Mouse (Mus musculus) heart, embryonic 12.5 days (tissue): ENCODE results near the gene Tmem131. TPM values are rescaled to one million over a fixed set of nuclear protein-coding genes. Genes with fewer than 3 reads are reported as not detected.

ENCODE experiments used
- ATAC-seq: fragments of 200-750 bp; cut with Nextera tagmentation; 2 replicates; pipeline ENCODE4 v1.8.0; 2017; ENCODE audit warnings: moderate TSS enrichment, moderate library complexity; ENCODE audit not compliant: insufficient number of reproducible peaks, low FRiP score
- H3K27ac ChIP-seq: fragments of 300-500 bp; sonication (generic); 2 replicates; pipeline ENCODE4 v1.5.1; 2016; ENCODE audit warnings: mild to moderate bottlenecking, moderate library complexity; ENCODE audit not compliant: poor library complexity, severe bottlenecking
- H3K27me3 ChIP-seq: fragments of 300-500 bp; sonication (generic); replicated peaks from 2 replicates; pipeline ENCODE4 v1.6.1; 2016; ENCODE audit warnings: mild to moderate bottlenecking, moderate library complexity
- H3K36me3 ChIP-seq: fragments of 300-500 bp; sonication (generic); 2 replicates; pipeline ENCODE4 v1.6.1; 2016; ENCODE audit warnings: mild to moderate bottlenecking, moderate library complexity
- H3K4me1 ChIP-seq: fragments of 300-500 bp; sonication (generic); replicated peaks from 2 replicates; pipeline ENCODE4 v1.6.1; 2016; ENCODE audit warnings: mild to moderate bottlenecking
- H3K4me2 ChIP-seq: fragments of 300-500 bp; sonication (generic); 2 replicates; pipeline ENCODE4 v1.6.1; 2016; ENCODE audit warnings: mild to moderate bottlenecking, moderate library complexity
- H3K4me3 ChIP-seq: fragments of 300-500 bp; sonication (generic); 2 replicates; pipeline ENCODE4 v1.5.1; 2016; ENCODE audit warnings: mild to moderate bottlenecking
- H3K9ac ChIP-seq: fragments of 300-500 bp; sonication (generic); 2 replicates; pipeline ENCODE4 v1.6.1; 2016; ENCODE audit warnings: mild to moderate bottlenecking, moderate library complexity
- H3K9me3 ChIP-seq: fragments of 300-500 bp; sonication (generic); replicated peaks from 2 replicates; pipeline ENCODE4 v1.6.1; 2016; ENCODE audit warnings: mild to moderate bottlenecking, moderate library complexity
- WGBS: fragments of 180-500 bp; shearing (Covaris S2); methylation state at CpG from one replicate; pipeline ENCODE4 v1.1.7; 2016; 5-methylcytosine and 5-hydroxymethylcytosine counted together
- polyA plus RNA-seq: library from polyadenylated mRNA; unstranded; fragments of >200 nt; fragmentation: Nextera tagmentation; extraction: Ambion mirVana; gene quantifications from 2 replicates; pipeline ENCODE4 v1.2.1, GENCODE M21; 2016

Tmem131 gene
- polyA plus RNA-seq, 1 experiment from 2014 or later: 12.4 TPM

DNA sequence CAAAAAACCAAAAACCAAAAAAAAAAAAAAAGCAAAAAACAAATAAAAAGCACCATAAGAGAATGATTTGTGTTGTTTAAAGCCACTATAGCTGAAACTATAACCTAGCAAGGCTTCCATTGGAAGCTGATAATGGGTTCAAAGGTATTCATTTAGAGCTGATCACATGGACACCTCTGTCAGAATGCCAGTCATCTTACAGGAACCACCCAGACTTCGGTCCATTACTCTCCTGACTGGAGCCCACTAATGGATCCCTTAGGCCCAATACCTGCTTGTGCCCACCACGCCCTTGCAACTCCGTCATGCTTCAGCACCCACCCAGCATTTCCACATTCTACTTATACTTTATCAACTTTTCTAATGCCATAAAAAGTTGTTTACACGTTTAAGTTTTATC is 17.2 kb downstream of the Tmem131 start:
- Histone ChIP-seq H3K9ac (no peak overlapping the region), H3K36me3 (no peaks in the 10 kb centered on the region), H3K4me2 (peak overlapping the region; percentile 46; the same call in 1 of the 2 replicates), H3K27me3 (no peaks in the 10 kb centered on the region), H3K4me3 (no peak overlapping the region), H3K9me3 (no peaks in the 10 kb centered on the region), H3K27ac (no peak overlapping the region), H3K4me1 (peaks cover 63% of the 10 kb centered on the region)
- no peak for ATAC-seq
- WGBS: 78% methylated on average over 4 of the region's 4 CpGs

DNA sequence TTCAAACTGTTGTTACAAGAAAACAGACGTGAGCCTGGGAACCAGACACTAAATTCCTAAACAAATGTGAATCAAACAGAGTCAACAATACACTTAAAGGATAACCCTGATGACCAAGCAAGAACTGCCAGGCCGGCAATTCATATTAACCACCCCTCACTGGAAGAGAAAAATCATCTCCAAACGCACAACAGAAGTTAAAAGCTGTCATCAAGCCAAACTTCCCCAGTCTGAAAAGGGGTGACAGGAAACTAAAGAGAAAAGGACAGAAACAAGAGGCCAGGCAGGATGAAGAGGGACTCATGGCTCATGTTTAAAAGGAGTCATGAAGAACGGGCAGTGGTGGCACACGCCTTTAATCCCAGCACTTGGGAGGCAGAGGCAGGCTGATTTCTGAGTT is 17.7 kb downstream of the Tmem131 start:
- Histone ChIP-seq H3K4me2 (no peak overlapping the region), H3K9ac (no peak overlapping the region), H3K4me1 (peaks cover 68% of the 10 kb centered on the region), H3K27me3 (no peaks in the 10 kb centered on the region), H3K4me3 (no peak overlapping the region), H3K9me3 (no peaks in the 10 kb centered on the region), H3K27ac (no peak overlapping the region), H3K36me3 (no peaks in the 10 kb centered on the region)
- WGBS: 54% methylated on average over 5 of the region's 5 CpGs
- no peak for ATAC-seq

DNA sequence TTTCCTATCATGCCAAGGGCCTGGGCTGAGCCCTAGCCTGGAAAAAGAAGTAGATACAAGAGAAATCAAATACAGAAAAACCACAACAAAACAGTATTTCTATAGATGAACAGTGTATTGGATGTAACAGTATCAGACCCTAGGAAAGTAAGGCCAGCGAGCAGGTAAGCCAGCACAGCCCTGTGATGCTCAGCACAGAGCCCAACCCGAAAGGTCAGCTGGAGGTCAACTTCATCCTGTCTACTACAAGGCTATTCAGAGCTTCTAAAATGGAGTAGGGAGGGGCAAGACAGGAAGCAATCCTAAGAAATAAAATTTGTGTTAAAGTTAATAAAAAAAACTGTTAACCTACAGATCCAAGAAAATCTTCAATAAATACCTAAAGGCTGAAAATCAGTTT is 18.6 kb downstream of the Tmem131 start:
- Histone ChIP-seq H3K27ac (no peak overlapping the region), H3K4me2 (no peak overlapping the region), H3K9ac (no peak overlapping the region), H3K4me1 (peaks cover 77% of the 10 kb centered on the region), H3K27me3 (no peaks in the 10 kb centered on the region), H3K36me3 (no peaks in the 10 kb centered on the region), H3K9me3 (no peaks in the 10 kb centered on the region), H3K4me3 (no peak overlapping the region)
- WGBS: 74% methylated on average over 2 of the region's 2 CpGs
- ATAC-seq: no peak

DNA sequence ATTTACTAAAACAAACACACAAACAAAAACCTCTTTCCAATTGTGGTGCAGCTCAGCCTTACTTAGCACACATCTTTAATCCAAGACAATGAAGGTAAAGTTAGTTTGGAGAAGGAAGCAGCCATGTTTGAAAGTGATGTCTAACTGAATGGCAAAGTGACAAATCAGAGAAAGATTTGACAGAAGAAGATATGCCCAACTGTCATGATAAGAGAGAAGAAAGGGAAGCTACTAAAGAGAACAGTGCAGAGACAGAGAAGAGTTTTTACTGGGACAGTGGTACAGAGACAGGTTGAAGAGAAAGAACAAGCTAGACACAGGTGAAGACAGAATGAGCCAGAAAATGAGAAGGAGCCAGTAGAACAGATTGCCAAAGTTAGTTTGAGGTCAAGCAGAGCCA is 19.6 kb downstream of the Tmem131 start:
- Histone ChIP-seq H3K27ac (no peak overlapping the region), H3K27me3 (no peaks in the 10 kb centered on the region), H3K9ac (no peak overlapping the region), H3K4me3 (no peak overlapping the region), H3K4me1 (peaks cover 77% of the 10 kb centered on the region), H3K9me3 (no peaks in the 10 kb centered on the region), H3K36me3 (no peaks in the 10 kb centered on the region), H3K4me2 (no peak overlapping the region)
- no peak for ATAC-seq

DNA sequence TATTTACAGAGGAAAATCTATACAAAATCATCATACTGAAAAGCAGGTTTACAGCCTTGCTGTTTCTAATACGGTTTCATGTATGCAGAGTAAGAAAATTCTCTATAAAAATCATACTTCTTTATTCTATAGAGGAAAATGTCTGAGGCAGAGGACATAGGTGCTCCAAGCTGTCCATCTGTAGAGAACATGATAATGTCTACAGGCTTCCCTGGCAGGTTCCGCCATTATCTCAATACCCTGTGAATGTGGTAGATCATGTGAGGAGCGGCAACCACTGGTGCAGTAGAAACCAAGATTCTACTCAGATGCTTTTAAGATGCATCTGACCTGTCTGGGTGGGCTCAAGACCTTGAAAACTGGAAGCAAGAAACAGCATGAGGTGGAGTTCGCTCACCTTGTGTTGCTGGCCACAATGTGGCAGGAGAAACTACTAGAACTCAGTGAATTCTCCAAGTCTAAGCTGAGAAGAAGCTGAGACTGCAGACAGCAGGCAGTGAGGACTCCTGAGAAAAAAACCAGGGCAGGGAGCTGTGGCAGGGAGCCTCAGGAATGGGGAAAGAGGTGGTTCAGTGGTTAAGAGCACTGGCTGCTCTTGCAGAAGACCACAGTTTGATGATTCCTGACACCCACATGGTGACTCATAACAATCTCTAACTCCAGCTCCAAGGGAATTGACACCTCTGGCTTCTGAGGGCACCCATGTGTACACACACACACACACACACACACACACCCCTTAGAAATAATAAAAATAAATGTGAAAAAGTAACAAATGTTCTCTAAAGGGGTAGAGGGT is 20.6 kb downstream of the Tmem131 start:
- Histone ChIP-seq H3K36me3 (no peaks in the 10 kb centered on the region), H3K4me3 (no peak overlapping the region), H3K27ac (no peak overlapping the region), H3K4me1 (peaks cover 78% of the 10 kb centered on the region), H3K9me3 (no peaks in the 10 kb centered on the region), H3K9ac (no peak overlapping the region), H3K4me2 (no peak overlapping the region), H3K27me3 (no peaks in the 10 kb centered on the region)
- no peak for ATAC-seq
- WGBS: 85% methylated on average over 4 of the region's 4 CpGs

DNA sequence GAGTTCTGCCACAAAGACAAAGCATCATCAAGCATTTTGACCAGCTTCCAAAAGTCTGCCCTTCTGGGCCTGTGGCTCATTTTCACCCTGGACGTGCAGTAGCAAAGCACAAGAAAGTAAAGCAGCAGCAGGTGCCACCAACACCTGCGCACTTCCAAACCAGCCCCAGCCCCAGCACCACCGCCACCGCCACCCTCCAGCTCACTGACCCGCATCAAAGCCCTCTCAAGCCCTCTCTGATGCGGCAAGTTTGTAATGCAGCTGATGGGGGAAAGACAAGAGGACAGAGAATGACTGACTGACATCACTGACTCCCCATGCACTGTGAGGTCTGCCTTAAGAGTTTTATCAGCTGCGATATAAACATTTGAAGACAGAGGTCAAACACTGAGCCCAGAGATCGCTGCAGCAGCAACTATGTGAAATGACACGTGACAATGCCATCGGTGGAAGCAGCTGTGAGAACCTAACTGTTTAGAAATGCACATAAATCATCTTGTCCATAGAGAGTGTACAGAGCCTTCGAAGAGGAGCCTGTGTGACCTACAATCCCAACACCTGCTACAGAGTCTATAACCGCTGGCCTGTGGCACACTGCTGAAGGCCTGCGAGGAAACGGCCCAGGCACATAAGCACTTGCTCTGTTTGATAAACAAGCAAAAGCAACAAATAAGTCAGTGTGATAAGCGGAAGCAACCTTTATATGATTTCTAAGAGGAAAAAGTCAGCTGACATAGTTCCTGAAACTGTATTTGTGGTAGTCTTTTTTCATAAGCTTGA is 21.7 kb downstream of the Tmem131 start:
- H3K27ac ChIP-seq: peak overlapping the region; percentile 88; the same call in 1 of the 2 replicates
- no peaks in the 10 kb centered on the region for H3K27me3 ChIP-seq
- H3K9ac ChIP-seq: no peak overlapping the region
- H3K4me2 ChIP-seq: peak overlapping the region; percentile 15; the same call in 1 of the 2 replicates
- WGBS: 62% methylated on average over 15 of the region's 15 CpGs
- ATAC-seq: no peak
- no peaks in the 10 kb centered on the region for H3K36me3 ChIP-seq
- H3K9me3 ChIP-seq: no peaks in the 10 kb centered on the region
- peaks cover 83% of the 10 kb centered on the region for H3K4me1 ChIP-seq
- no peak overlapping the region for H3K4me3 ChIP-seq

DNA sequence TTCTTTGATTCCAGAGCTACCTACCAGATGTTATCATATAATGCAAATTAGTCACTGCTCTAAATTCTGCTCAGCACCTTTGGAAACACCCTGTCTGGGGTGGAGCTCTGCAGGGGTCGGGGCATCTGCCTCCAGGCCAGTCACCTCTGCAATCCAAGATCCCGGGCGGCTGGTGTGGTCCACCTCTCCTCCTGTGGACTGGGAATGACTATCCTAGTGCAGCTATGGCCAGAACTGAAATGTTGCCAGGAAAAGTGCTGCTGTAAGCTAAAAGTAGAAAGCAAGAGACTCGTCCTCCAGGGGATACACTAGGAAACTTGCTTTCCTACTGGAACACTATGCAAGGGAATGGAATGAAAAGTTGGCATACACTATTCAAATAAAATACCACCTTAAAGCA is 22.7 kb downstream of the Tmem131 start:
- H3K36me3 ChIP-seq: no peaks in the 10 kb centered on the region
- peak overlapping the region; percentile 88 for H3K27ac ChIP-seq
- WGBS: 15% methylated on average over 4 of the region's 4 CpGs

DNA sequence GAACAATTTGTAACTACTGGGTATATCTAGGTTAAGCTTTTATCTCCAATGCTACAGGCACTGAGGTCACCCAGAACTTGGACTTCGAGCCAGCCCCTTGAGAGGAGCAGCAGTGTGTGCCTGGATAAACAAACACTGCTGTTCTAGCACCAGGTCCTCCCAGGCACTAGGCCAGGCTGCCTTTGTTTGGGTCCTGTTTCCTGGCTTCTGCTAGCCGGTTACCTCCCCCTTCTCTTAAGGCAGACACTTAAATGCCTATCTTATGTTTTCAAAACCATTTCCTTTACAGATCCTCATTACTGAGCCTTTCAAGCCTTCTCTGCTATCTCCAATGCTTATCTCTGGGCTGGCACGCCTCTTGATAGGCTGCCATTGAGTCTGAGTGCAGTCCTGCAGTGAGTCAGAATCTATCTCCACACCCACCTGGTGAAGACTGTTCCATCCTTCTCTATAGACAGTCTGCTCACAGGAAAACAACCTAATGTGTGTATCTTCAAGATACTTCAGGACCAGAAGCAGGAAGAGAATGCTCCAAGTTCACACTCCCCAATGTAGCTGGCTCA is 23.2 kb downstream of the Tmem131 start:
- H3K27ac ChIP-seq: peak overlapping the region; percentile 88
- peaks cover 70% of the 10 kb centered on the region for H3K4me1 ChIP-seq
- WGBS: 6% methylated on average over 3 of the region's 3 CpGs
- ATAC-seq: peak; percentile 80
- no peaks in the 10 kb centered on the region for H3K27me3 ChIP-seq
- H3K4me3 ChIP-seq: no peak overlapping the region
- H3K9me3 ChIP-seq: no peaks in the 10 kb centered on the region
- H3K4me2 ChIP-seq: peak overlapping the region; percentile 31; the same call in 1 of the 2 replicates
- H3K9ac ChIP-seq: no peak overlapping the region
- H3K36me3 ChIP-seq: no peaks in the 10 kb centered on the region

More for the DNA sequence above, 22.7 kb downstream of the Tmem131 start:
- Histone ChIP-seq H3K4me2 (0 out of 2 replicates have a peak overlapping the region, but pooled peaks have one; percentile 31), H3K4me1 (peaks cover 72% of the 10 kb centered on the region), H3K27me3 (no peaks in the 10 kb centered on the region), H3K9ac (no peak overlapping the region), H3K4me3 (no peak overlapping the region), H3K9me3 (no peaks in the 10 kb centered on the region)
- ATAC-seq: no peak; the same call in 1 of the 2 replicates

DNA sequence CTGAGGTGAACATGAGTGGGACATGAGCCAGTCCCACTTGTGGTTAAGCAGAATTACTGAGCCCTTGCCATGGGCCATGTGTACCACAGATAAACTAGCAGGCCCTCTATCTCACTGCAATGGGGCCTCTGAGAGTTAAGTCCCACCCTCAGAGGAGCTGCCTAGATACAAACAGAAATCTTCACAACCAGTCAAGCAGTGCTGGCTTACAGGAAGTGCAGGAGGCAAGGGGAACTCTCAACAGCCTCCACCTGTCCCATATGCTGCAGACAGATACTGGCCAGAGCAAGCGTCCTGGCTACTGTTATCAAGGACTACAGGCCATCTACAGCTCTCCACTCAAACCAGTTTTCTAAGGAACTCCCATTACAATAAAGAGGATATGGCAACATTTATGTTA is 23.7 kb downstream of the Tmem131 start:
- no peak overlapping the region for H3K9ac ChIP-seq
- no peaks in the 10 kb centered on the region for H3K27me3 ChIP-seq
- no peaks in the 10 kb centered on the region for H3K36me3 ChIP-seq
- H3K27ac ChIP-seq: peak overlapping the region; percentile 88
- no peaks in the 10 kb centered on the region for H3K9me3 ChIP-seq
- no peak overlapping the region for H3K4me3 ChIP-seq
- ATAC-seq: peak; percentile 80
- H3K4me2 ChIP-seq: peak overlapping the region; percentile 31
- H3K4me1 ChIP-seq: peaks cover 67% of the 10 kb centered on the region
- WGBS: 0% methylated on average over 1 of the region's 1 CpGs

DNA sequence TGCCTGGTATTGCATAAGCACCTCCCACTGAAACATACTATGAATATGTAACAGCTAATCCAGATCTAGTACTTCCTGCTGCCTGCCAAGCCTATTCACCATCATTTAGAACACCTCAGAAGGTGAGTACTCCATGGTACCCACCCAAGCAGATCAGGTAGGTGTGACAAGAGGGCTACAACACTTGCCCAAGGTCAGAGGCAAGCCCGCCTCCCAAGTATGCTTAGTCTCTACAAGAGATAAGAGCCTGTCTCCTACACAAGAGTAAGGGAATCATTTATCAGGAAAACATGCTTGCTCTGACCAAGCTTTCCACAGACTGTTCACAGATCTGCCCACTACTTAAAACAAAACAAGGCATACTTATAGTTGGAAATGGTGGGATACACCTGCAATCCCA is 26.0 kb downstream of the Tmem131 start:
- 44% methylated on average over 1 of the region's 1 CpGs for WGBS
- Histone ChIP-seq H3K27me3 (no peaks in the 10 kb centered on the region), H3K9ac (no peak overlapping the region), H3K4me2 (no peak overlapping the region), H3K4me3 (no peak overlapping the region), H3K9me3 (no peaks in the 10 kb centered on the region), H3K4me1 (peaks cover 56% of the 10 kb centered on the region), H3K27ac (no peak overlapping the region), H3K36me3 (no peaks in the 10 kb centered on the region)
- no peak for ATAC-seq

DNA sequence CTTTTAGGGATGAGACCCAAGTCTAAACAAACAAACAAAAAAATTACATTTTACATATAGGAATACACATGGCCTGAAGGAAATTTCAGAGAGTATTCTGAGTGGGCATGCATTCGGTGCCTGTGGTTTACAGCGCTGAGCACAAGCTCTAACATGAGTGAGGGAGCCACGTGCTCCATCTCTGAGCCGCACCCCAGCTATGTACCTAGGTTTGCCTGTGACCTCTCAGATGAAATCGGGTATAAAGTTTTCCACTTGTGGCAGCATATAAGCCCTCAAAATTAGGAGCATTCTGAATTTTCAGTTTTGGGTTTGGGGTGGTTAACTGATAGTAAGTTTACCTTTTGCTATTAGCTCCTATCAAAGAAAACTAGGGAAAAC is 28.3 kb downstream of the Tmem131 start:
- WGBS: 85% methylated on average over 5 of the region's 5 CpGs
- no peak overlapping the region for H3K9ac ChIP-seq
- H3K27ac ChIP-seq: no peak overlapping the region
- H3K9me3 ChIP-seq: no peaks in the 10 kb centered on the region
- no peaks in the 10 kb centered on the region for H3K27me3 ChIP-seq
- H3K4me3 ChIP-seq: no peak overlapping the region
- ATAC-seq: no peak
- H3K4me2 ChIP-seq: no peak overlapping the region
- no peaks in the 10 kb centered on the region for H3K36me3 ChIP-seq
- H3K4me1 ChIP-seq: peaks cover 40% of the 10 kb centered on the region
